Mouse (Mus musculus) limb, embryonic 13.5 days (tissue): ENCODE measurements at regions not wholly inside any gene's neighbourhood (a gene's known extent, or its start where the extent isn't known, plus 50 kb on each side); places are given as distances from the start of the nearest gene placed in this dataset.

Experiments
- ATAC-seq: fragments of 200-750 bp; cut with Nextera tagmentation; 2 replicates; pipeline ENCODE4 v1.8.0; 2017; ENCODE audit warnings: low read depth, moderate number of reproducible peaks, moderate TSS enrichment; ENCODE audit not compliant: low FRiP score
- H3K27ac ChIP-seq: fragments of 300-500 bp; sonication (generic); 2 replicates; pipeline ENCODE4 v1.5.1; 2015; ENCODE audit warnings: inconsistent platforms, mild to moderate bottlenecking, moderate library complexity
- H3K27me3 ChIP-seq: fragments of 300-500 bp; sonication (generic); 2 replicates; pipeline ENCODE4 v1.6.1; 2015; ENCODE audit warnings: mild to moderate bottlenecking, inconsistent platforms
- H3K36me3 ChIP-seq: fragments of 300-500 bp; sonication (generic); 2 replicates; pipeline ENCODE4 v1.6.1; 2015; ENCODE audit warnings: inconsistent platforms, mild to moderate bottlenecking, moderate library complexity
- H3K4me1 ChIP-seq: fragments of 300-500 bp; sonication (generic); 2 replicates; pipeline ENCODE4 v1.6.1; 2015; ENCODE audit warnings: inconsistent platforms
- H3K4me2 ChIP-seq: fragments of 300-500 bp; sonication (generic); replicated peaks from 2 replicates; pipeline ENCODE4 v1.6.1; 2015; ENCODE audit warnings: inconsistent platforms, mild to moderate bottlenecking, moderate library complexity
- H3K4me3 ChIP-seq: fragments of 300-500 bp; sonication (generic); 2 replicates; pipeline ENCODE4 v1.5.1; 2015; ENCODE audit warnings: moderate library complexity, mild to moderate bottlenecking, inconsistent platforms
- H3K9ac ChIP-seq: fragments of 300-500 bp; sonication (generic); 2 replicates; pipeline ENCODE4 v1.6.1; 2015; ENCODE audit warnings: mild to moderate bottlenecking, inconsistent platforms
- H3K9me3 ChIP-seq: fragments of 300-500 bp; sonication (generic); 2 replicates; pipeline ENCODE4 v1.6.1; 2016; ENCODE audit warnings: inconsistent platforms
- WGBS: fragments of 180-500 bp; shearing (Covaris S2); methylation state at CpG from one replicate; pipeline ENCODE4 v1.1.7; 2015; 5-methylcytosine and 5-hydroxymethylcytosine counted together

DNA sequence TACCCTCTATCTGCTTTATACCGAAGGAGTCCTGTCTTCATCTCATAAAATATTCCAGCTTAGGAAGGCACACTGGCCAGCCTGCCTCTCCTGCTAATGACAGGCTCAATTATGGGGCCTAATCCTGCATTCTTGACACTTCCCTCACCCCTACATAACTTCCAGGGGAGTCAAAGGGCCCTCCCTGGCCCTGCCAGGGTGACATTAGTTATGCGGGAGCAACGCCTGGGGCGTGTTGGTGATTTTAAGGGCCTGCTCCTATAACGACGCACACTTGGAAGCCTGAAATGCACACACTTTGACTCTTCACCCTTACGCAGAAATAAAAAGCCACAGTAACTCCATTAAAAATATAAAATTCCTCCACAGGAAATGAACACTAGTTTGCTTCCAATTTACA is 555.5 kb downstream of the Bnc2 start:
- Histone ChIP-seq H3K36me3 (no peaks in the 10 kb centered on the region), H3K9me3 (no peaks in the 10 kb centered on the region), H3K9ac (no peak overlapping the region), H3K27ac (peak overlapping the region; percentile 73; the same call in 1 of the 2 replicates), H3K4me3 (no peak overlapping the region), H3K4me2 (0 out of 2 replicates have a peak overlapping the region, but pooled peaks have one; percentile 11), H3K27me3 (peaks cover 6% of the 10 kb centered on the region; the same call in 1 of the 2 replicates), H3K4me1 (peaks cover 36% of the 10 kb centered on the region)
- WGBS: 8% methylated on average over 7 of the region's 7 CpGs
- no peak for ATAC-seq

DNA sequence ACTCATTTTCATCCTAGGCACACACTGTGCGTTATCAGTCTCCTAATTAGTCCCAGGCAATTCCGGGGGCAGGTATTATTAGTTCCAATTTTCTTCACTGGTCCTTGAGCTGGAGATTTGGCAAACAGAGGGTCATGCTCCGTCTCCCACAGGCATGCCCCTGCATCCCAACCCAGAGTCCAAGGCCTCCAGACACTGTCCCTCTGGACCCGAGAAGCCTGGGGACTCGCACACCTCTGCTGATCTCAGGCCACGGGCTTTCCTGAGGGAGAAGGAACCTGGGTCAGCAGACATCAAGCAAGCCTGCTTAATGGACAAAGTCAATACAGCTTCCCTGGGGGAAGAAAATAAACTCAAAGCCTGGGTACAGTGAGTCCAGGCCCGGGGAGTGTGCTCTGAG is 554.7 kb downstream of the Bnc2 start:
- no peak for ATAC-seq
- no peak overlapping the region for H3K4me2 ChIP-seq
- H3K4me1 ChIP-seq: peaks cover 43% of the 10 kb centered on the region
- H3K9ac ChIP-seq: 0 out of 2 replicates have a peak overlapping the region, but pooled peaks have one; percentile 19
- no peaks in the 10 kb centered on the region for H3K9me3 ChIP-seq
- H3K36me3 ChIP-seq: no peaks in the 10 kb centered on the region
- H3K4me3 ChIP-seq: no peak overlapping the region
- H3K27ac ChIP-seq: peak overlapping the region; percentile 58; the same call in 1 of the 2 replicates
- H3K27me3 ChIP-seq: peaks cover 6% of the 10 kb centered on the region; the same call in 1 of the 2 replicates
- WGBS: 18% methylated on average over 7 of the region's 7 CpGs

- no peaks in the 10 kb centered on the region for H3K9me3 ChIP-seq
- peak; percentile 57; the same call in 1 of the 2 replicates for ATAC-seq
- H3K9ac ChIP-seq: no peak overlapping the region
- 33% methylated on average over 10 of the region's 10 CpGs for WGBS
- H3K36me3 ChIP-seq: no peaks in the 10 kb centered on the region
- peaks cover 6% of the 10 kb centered on the region; the same call in 1 of the 2 replicates for H3K27me3 ChIP-seq
- H3K4me2 ChIP-seq: no peak overlapping the region
- peaks cover 53% of the 10 kb centered on the region for H3K4me1 ChIP-seq
- H3K27ac ChIP-seq: peak overlapping the region; percentile 28; the same call in 1 of the 2 replicates
- H3K4me3 ChIP-seq: no peak overlapping the region
Observed at GRCm38 (mm10) chr4:84121442-84121841, 553.6 kb downstream of the Bnc2 start.

- Histone ChIP-seq H3K27me3 (peaks cover 6% of the 10 kb centered on the region; the same call in 1 of the 2 replicates), H3K36me3 (no peaks in the 10 kb centered on the region), H3K4me3 (no peak overlapping the region), H3K9me3 (no peaks in the 10 kb centered on the region), H3K4me2 (no peak overlapping the region), H3K9ac (no peak overlapping the region), H3K4me1 (peaks cover 39% of the 10 kb centered on the region), H3K27ac (no peak overlapping the region)
- ATAC-seq: no peak
- 66% methylated on average over 4 of the region's 4 CpGs for WGBS
Observed at GRCm38 (mm10) chr4:84126400-84126799, 548.7 kb downstream of the Bnc2 start.

DNA sequence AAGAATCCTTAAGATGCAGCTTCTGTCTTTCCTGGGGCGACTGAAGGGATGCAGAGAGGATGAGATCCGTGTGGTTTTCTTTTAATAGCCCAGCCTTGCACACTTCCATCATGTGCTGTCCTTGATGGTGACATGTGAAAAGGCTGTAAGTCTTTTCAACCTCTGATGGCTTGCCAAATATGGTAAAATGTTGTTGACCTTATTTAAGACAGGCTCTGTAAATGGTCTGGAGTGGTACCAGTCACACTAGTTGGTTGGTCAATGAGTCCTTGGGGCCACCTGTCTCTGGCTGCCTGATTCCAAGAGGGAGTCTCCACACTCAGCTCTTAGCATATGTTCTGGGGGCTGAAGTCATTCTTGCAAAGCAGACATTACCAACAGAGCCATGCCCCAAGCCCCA is 547.7 kb downstream of the Bnc2 start:
- WGBS: 69% methylated on average over 2 of the region's 2 CpGs
- H3K9me3 ChIP-seq: no peaks in the 10 kb centered on the region
- H3K27ac ChIP-seq: no peak overlapping the region
- no peaks in the 10 kb centered on the region for H3K36me3 ChIP-seq
- no peak for ATAC-seq
- no peak overlapping the region for H3K4me2 ChIP-seq
- peaks cover 34% of the 10 kb centered on the region for H3K4me1 ChIP-seq
- H3K9ac ChIP-seq: no peak overlapping the region
- peaks cover 2% of the 10 kb centered on the region; the same call in 1 of the 2 replicates for H3K27me3 ChIP-seq
- H3K4me3 ChIP-seq: no peak overlapping the region

DNA sequence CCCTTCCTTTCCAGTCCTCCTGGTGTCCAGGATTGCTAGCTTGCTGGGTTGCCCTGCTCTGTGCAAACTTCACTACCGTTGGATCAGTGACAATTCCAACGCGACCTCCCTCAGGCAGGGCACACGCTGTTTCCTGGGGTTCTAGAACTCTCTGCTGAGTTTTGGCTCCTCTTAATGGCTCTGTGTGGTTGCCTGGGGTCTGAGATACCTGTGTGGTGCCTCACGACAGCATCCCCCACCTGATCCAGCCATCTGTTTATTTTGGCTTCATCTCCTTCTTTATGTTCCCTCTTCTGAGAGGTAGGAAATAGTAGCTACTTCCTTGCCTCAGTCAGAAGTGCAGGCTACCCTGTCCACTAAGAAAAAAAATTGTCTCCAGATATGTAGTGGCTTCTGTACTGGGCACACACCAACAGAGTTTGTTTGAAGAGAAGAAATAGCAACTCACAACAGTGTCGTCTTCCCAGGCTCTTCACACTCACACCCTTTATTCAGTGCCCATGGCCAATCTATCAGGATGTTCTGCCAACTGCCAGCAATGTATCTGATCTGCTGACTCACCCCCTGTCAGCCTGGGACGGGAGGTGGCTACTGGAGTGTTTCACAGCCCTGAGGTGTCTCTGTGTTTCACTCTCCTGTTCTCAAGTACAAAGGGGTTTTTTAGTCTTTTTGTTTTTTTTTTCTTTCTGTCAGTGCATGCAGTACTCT is 544.1 kb downstream of the Bnc2 start:
- H3K9ac ChIP-seq: no peak overlapping the region
- H3K27me3 ChIP-seq: no peaks in the 10 kb centered on the region; the same call in 1 of the 2 replicates
- no peak for ATAC-seq
- WGBS: 62% methylated on average over 7 of the region's 7 CpGs
- no peak overlapping the region for H3K4me2 ChIP-seq
- H3K36me3 ChIP-seq: no peaks in the 10 kb centered on the region
- H3K4me1 ChIP-seq: peaks cover 34% of the 10 kb centered on the region
- no peaks in the 10 kb centered on the region for H3K9me3 ChIP-seq
- no peak overlapping the region for H3K4me3 ChIP-seq
- H3K27ac ChIP-seq: no peak overlapping the region

- 30% methylated on average over 10 of the region's 10 CpGs for WGBS
- Histone ChIP-seq H3K27me3 (peaks cover 17% of the 10 kb centered on the region), H3K9me3 (peaks cover 5% of the 10 kb centered on the region), H3K36me3 (no peaks in the 10 kb centered on the region), H3K4me3 (no peak overlapping the region), H3K4me1 (peaks cover 48% of the 10 kb centered on the region), H3K27ac (0 out of 2 replicates have a peak overlapping the region, but pooled peaks have one; percentile 29), H3K4me2 (peak overlapping the region; percentile 19; the same call in 1 of the 2 replicates), H3K9ac (no peak overlapping the region)
- no peak for ATAC-seq
Observed at GRCm38 (mm10) chr4:84135740-84136139, 539.3 kb downstream of the Bnc2 start.

DNA sequence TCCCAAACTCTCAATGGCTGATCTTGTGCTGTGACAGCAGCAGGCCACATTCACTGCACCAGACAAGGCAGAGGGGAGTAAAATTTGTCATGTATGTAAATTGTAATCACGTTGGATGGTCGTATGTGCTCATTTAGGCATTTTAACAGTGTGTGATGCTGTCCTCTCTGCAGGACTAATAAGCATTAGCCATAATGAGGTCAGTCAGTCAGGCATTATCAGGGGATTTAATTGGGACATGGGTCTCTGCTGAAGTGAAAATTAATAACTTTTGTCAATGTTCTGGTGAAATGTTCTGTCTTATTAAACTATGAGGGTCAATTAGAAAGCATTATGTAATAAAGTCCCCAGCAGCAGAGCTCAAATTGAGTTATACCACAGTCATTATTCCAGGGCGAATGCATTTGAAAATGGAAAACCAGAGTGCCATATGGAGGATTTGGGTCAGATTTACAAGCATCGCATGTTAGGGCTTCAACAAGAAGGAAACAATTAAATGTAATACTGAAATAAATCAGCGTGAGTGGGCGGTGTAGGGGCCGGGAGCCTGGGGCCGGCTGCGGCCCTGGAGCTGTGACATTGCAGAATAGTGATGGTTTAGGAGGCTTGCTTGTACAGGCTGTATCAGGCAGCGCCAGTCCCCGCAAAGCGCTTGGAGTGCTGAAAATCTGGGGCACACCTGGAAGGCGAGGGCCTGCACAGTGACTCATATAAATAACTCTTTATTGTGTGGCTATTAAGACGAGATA is 537.7 kb downstream of the Bnc2 start:
- Histone ChIP-seq H3K4me1 (peaks cover 39% of the 10 kb centered on the region), H3K27me3 (peaks cover 17% of the 10 kb centered on the region), H3K4me2 (peak overlapping the region; percentile 16; the same call in 1 of the 2 replicates), H3K9ac (no peak overlapping the region), H3K9me3 (peaks cover 13% of the 10 kb centered on the region), H3K4me3 (no peak overlapping the region), H3K27ac (no peak overlapping the region), H3K36me3 (no peaks in the 10 kb centered on the region)
- peak; percentile 90 for ATAC-seq
- 11% methylated on average over 14 of the region's 14 CpGs for WGBS

GRCm38 (mm10) chr4:84149149-84150050 is 525.7 kb downstream of the Bnc2 start:
- H3K27ac ChIP-seq: no peak overlapping the region
- ATAC-seq: no peak
- no peaks in the 10 kb centered on the region for H3K36me3 ChIP-seq
- no peak overlapping the region for H3K9ac ChIP-seq
- WGBS: 80% methylated on average over 13 of the region's 13 CpGs
- H3K4me3 ChIP-seq: no peak overlapping the region
- H3K9me3 ChIP-seq: no peaks in the 10 kb centered on the region
- H3K27me3 ChIP-seq: peaks cover 3% of the 10 kb centered on the region; the same call in 1 of the 2 replicates
- peaks cover 32% of the 10 kb centered on the region for H3K4me1 ChIP-seq
- H3K4me2 ChIP-seq: no peak overlapping the region

- no peaks in the 10 kb centered on the region for H3K9me3 ChIP-seq
- no peak overlapping the region for H3K9ac ChIP-seq
- H3K4me3 ChIP-seq: no peak overlapping the region
- H3K27ac ChIP-seq: no peak overlapping the region
- H3K4me1 ChIP-seq: peaks cover 32% of the 10 kb centered on the region
- peaks cover 3% of the 10 kb centered on the region; the same call in 1 of the 2 replicates for H3K27me3 ChIP-seq
- WGBS: 49% methylated on average over 3 of the region's 3 CpGs
- ATAC-seq: no peak
- H3K36me3 ChIP-seq: no peaks in the 10 kb centered on the region
- no peak overlapping the region for H3K4me2 ChIP-seq
Observed at GRCm38 (mm10) chr4:84150698-84151097, 524.4 kb downstream of the Bnc2 start.

- H3K27ac ChIP-seq: peak overlapping the region; percentile 67
- peaks cover 35% of the 10 kb centered on the region for H3K4me1 ChIP-seq
- H3K36me3 ChIP-seq: no peaks in the 10 kb centered on the region
- H3K4me2 ChIP-seq: no peak overlapping the region
- ATAC-seq: no peak
- WGBS: 42% methylated on average over 9 of the region's 9 CpGs
- no peaks in the 10 kb centered on the region for H3K9me3 ChIP-seq
- no peak overlapping the region for H3K9ac ChIP-seq
- H3K27me3 ChIP-seq: peaks cover 3% of the 10 kb centered on the region; the same call in 1 of the 2 replicates
- H3K4me3 ChIP-seq: no peak overlapping the region
Observed at GRCm38 (mm10) chr4:84151247-84151646, 523.8 kb downstream of the Bnc2 start.
